Mouse (Mus musculus) embryonic facial prominence, embryonic 12.5 days (tissue): ENCODE data around the gene Clcf1. TPM values are rescaled to one million over a fixed set of nuclear protein-coding genes. Genes with fewer than 3 reads are reported as not detected.
A peak's percentile ranks its signal among the peaks of the same experiment; 100 is the strongest.

Experiments used
- ATAC-seq: fragments of 200-750 bp; cut with Nextera tagmentation; 2 replicates; pipeline ENCODE4 v1.8.0; 2017; ENCODE audit not compliant: insufficient number of reproducible peaks, insufficient read depth, low FRiP score, low TSS enrichment
- H3K27ac ChIP-seq: fragments of 300-500 bp; sonication (generic); 2 replicates; pipeline ENCODE4 v1.5.1; 2016; ENCODE audit warnings: mild to moderate bottlenecking
- H3K27me3 ChIP-seq: fragments of 300-500 bp; sonication (generic); 2 replicates; pipeline ENCODE4 v1.6.1; 2016; ENCODE audit warnings: mild to moderate bottlenecking, moderate library complexity
- H3K36me3 ChIP-seq: fragments of 300-500 bp; sonication (generic); 2 replicates; pipeline ENCODE4 v1.6.1; 2016; ENCODE audit warnings: mild to moderate bottlenecking
- H3K4me1 ChIP-seq: fragments of 300-500 bp; sonication (generic); 2 replicates; pipeline ENCODE4 v1.6.1; 2016
- H3K4me2 ChIP-seq: fragments of 300-500 bp; sonication (generic); replicated peaks from 2 replicates; pipeline ENCODE4 v1.6.1; 2016; ENCODE audit warnings: mild to moderate bottlenecking, moderate library complexity
- H3K4me3 ChIP-seq: fragments of 300-500 bp; sonication (generic); 2 replicates; pipeline ENCODE4 v1.5.1; 2016; ENCODE audit warnings: mild to moderate bottlenecking
- H3K9ac ChIP-seq: fragments of 300-500 bp; sonication (generic); 2 replicates; pipeline ENCODE4 v1.6.1; 2016; ENCODE audit warnings: mild to moderate bottlenecking, moderate library complexity
- H3K9me3 ChIP-seq: fragments of 300-500 bp; sonication (generic); 2 replicates; pipeline ENCODE4 v1.6.1; 2016; ENCODE audit warnings: mild to moderate bottlenecking, moderate library complexity
- WGBS: fragments of 180-500 bp; shearing (Covaris S2); methylation state at CpG from one replicate; pipeline ENCODE4 v1.1.7; 2016; 5-methylcytosine and 5-hydroxymethylcytosine counted together
- polyA plus RNA-seq: library from polyadenylated mRNA; unstranded; fragments of >200 nt; fragmentation: Nextera tagmentation; extraction: Ambion mirVana; gene quantifications from 2 replicates; pipeline ENCODE4 v1.2.1, GENCODE M21; 2016

The Clcf1 gene
- polyA plus RNA-seq, 1 experiment from 2014 or later: 8.5 TPM

DNA sequence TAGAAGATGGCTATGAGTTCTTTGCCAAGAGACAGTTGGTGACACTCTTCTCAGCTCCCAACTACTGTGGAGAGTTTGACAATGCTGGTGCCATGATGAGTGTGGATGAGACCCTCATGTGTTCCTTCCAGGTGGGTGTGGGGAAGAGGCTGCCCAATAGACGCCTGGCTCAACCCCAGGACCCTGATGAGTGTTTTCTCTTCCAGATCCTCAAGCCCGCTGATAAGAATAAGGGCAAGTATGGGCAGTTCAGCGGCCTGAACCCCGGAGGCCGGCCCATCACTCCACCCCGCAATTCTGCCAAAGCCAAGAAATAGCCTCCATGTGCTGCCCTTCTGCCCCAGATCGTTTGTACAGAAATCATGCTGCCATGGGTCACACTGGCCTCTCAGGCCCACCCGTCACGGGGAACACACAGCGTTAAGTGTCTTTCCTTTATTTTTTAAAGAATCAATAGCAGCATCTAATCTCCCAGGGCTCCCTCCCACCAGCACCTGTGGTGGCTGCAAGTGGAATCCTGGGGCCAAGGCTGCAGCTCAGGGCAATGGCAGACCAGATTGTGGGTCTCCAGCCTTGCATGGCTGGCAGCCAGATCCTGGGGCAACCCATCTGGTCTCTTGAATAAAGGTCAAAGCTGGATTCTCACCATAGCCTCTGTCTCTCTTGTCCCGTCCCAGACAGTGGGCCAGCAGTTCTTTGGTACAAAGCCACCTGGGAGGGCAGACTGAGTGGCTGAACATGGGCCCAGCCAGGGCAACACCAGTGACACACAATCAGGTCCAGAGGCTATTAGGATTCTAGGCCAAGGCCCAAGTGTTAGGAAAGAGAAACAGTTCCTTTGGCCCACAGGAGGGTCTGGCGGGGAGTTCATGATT lies 19.0 kb upstream of the Clcf1 start:
- no peaks in the 10 kb centered on the region for H3K9me3 ChIP-seq
- peaks cover 26% of the 10 kb centered on the region for H3K4me1 ChIP-seq
- no peaks in the 10 kb centered on the region for H3K27me3 ChIP-seq
- no peak overlapping the region for H3K4me2 ChIP-seq
- H3K36me3 ChIP-seq: peaks cover 56% of the 10 kb centered on the region
- ATAC-seq: no peak
- 82% methylated on average over 12 of the region's 12 CpGs for WGBS
- no peak overlapping the region for H3K27ac ChIP-seq
- H3K4me3 ChIP-seq: no peak overlapping the region
- H3K9ac ChIP-seq: no peak overlapping the region

- Histone ChIP-seq H3K36me3 (peaks cover 61% of the 10 kb centered on the region), H3K4me1 (peaks cover 36% of the 10 kb centered on the region), H3K9me3 (no peaks in the 10 kb centered on the region), H3K4me3 (no peak overlapping the region), H3K4me2 (no peak overlapping the region), H3K9ac (no peak overlapping the region), H3K27ac (peak overlapping the region; percentile 12; the same call in 1 of the 2 replicates), H3K27me3 (no peaks in the 10 kb centered on the region)
- 60% methylated on average over 2 of the region's 2 CpGs for WGBS
- ATAC-seq: no peak
Observed at GRCm38 (mm10) chr19:4196048-4196447, 18.0 kb upstream of the Clcf1 start.

DNA sequence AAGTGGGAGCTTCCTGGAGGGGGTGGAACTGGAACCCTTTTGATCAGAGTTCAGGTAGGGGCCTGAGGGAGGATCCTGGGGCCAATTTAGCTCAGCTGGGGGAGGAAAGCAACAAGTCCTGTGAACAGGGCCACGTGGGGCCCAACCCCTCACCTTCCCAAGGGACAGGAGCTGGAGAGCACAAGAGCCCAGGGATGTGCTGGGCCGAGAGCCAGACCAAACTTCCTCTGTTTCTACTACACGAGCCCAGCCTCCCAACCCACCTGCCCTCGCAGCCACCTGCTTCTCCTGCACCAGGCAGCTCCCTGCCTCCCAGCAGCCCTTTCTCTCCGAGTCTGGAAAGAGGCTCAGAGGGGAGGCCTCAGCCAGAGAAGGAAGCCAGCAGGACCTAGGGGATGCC lies 17.5 kb upstream of the Clcf1 start:
- Histone ChIP-seq H3K27me3 (no peaks in the 10 kb centered on the region), H3K36me3 (peaks cover 61% of the 10 kb centered on the region), H3K4me3 (no peak overlapping the region), H3K9me3 (no peaks in the 10 kb centered on the region), H3K27ac (peak overlapping the region; percentile 12; the same call in 1 of the 2 replicates), H3K4me2 (no peak overlapping the region), H3K9ac (no peak overlapping the region), H3K4me1 (peaks cover 36% of the 10 kb centered on the region)
- WGBS: 25% methylated on average over 5 of the region's 5 CpGs
- ATAC-seq: no peak

GRCm38 (mm10) chr19:4197180-4197579 lies 16.9 kb upstream of the Clcf1 start:
- WGBS: 76% methylated on average over 3 of the region's 3 CpGs
- Histone ChIP-seq H3K27ac (no peak overlapping the region), H3K4me1 (peaks cover 38% of the 10 kb centered on the region), H3K9me3 (no peaks in the 10 kb centered on the region), H3K36me3 (peaks cover 61% of the 10 kb centered on the region), H3K27me3 (no peaks in the 10 kb centered on the region), H3K4me3 (no peak overlapping the region), H3K9ac (no peak overlapping the region), H3K4me2 (no peak overlapping the region)
- no peak for ATAC-seq

- ATAC-seq: peak; percentile 75
- Histone ChIP-seq H3K27ac (peak within 1 kb of the TSS; percentile 58), H3K36me3 (peaks cover 26% of the 10 kb centered on the region), H3K9me3 (no peaks in the 10 kb centered on the region), H3K4me1 (peaks cover 27% of the 10 kb centered on the region), H3K4me2 (peak within 1 kb of the TSS; percentile 72), H3K27me3 (peaks cover 2% of the 10 kb centered on the region; the same call in 1 of the 2 replicates), H3K4me3 (peak within 1 kb of the TSS; percentile 70), H3K9ac (peak within 1 kb of the TSS; percentile 76)
- under 1% methylated on average over 34 of the region's 34 CpGs for WGBS
Observed at GRCm38 (mm10) chr19:4201291-4201909, 12.6 kb upstream of the Clcf1 start, which contains the start of gene Rad9a. Rad9a (minus strand) TSS chr19:4201662.

DNA sequence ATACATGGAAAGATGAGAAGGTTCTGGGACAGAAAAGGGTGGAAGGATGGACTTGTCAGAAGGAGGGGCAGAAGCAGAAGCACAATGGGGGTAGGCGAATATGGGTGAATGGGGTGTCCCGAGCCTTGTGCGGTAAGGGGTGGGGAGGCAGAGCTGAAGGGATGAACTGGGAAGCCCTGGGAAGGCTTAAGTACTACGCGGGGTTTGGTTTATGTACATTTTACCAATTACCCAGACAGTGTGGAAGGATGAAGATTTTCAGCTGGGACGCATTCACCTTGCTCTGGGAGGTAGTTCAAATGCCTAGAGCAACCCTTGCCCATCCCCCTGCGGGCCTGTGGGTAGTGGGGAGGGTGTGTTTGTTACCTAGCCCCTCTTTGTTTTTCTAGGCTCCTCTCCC lies 11.9 kb upstream of the Clcf1 start:
- Histone ChIP-seq H3K27ac (no peak overlapping the region), H3K4me3 (peak overlapping the region; percentile 70), H3K4me1 (peaks cover 22% of the 10 kb centered on the region), H3K36me3 (peaks cover 19% of the 10 kb centered on the region; the same call in 1 of the 2 replicates), H3K4me2 (peak overlapping the region; percentile 72), H3K9ac (peak overlapping the region; percentile 47), H3K9me3 (no peaks in the 10 kb centered on the region), H3K27me3 (peaks cover 2% of the 10 kb centered on the region; the same call in 1 of the 2 replicates)
- WGBS: 28% methylated on average over 7 of the region's 7 CpGs
- ATAC-seq: no peak

GRCm38 (mm10) chr19:4203148-4203547 lies 10.9 kb upstream of the Clcf1 start:
- 63% methylated on average over 3 of the region's 3 CpGs for WGBS
- H3K4me2 ChIP-seq: no peak overlapping the region
- H3K27me3 ChIP-seq: peaks cover 2% of the 10 kb centered on the region; the same call in 1 of the 2 replicates
- H3K27ac ChIP-seq: no peak overlapping the region
- H3K36me3 ChIP-seq: peaks cover 11% of the 10 kb centered on the region; the same call in 1 of the 2 replicates
- peaks cover 22% of the 10 kb centered on the region for H3K4me1 ChIP-seq
- no peaks in the 10 kb centered on the region for H3K9me3 ChIP-seq
- H3K9ac ChIP-seq: no peak overlapping the region
- ATAC-seq: no peak
- no peak overlapping the region for H3K4me3 ChIP-seq

DNA sequence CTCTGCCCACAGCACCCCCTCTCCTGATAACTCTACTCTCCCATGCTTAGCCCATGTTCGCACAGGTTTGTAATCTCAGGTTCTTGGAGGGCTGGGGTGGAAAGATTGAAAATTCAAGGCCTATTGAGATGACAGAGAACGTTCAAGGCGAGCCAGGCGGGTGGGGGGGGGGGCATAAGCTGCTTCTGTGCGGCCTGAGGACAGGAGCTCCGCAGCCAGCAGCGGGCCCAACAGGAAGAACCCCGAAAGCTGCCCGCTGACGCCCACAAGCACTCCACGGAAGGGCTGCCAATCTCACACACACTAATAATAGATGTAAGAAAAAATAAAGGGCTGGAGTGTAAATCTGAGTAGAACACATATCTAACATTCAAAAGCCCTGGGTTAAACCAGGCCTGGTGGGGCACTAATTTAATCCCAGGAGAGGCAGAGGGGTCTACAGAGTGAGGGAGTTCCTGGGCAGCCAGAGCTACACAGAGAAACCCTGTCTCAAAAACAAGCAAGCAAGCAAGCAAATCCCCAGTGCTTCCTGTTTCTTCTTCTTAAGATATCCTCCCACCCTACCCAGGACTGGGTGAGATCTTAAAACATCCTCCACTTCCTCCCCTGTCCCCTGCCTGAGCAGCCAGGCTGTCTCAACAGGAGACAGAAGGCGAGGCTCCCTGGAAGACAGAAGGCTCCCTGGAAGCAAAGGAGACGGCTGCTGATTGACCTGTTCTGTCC lies 10.3 kb upstream of the Clcf1 start:
- Histone ChIP-seq H3K27ac (no peak overlapping the region), H3K9me3 (no peaks in the 10 kb centered on the region), H3K27me3 (peaks cover 2% of the 10 kb centered on the region), H3K36me3 (peaks cover 11% of the 10 kb centered on the region; the same call in 1 of the 2 replicates), H3K4me1 (peaks cover 22% of the 10 kb centered on the region), H3K9ac (no peak overlapping the region), H3K4me3 (no peak overlapping the region), H3K4me2 (no peak overlapping the region)
- WGBS: 60% methylated on average over 13 of the region's 13 CpGs
- no peak for ATAC-seq

DNA sequence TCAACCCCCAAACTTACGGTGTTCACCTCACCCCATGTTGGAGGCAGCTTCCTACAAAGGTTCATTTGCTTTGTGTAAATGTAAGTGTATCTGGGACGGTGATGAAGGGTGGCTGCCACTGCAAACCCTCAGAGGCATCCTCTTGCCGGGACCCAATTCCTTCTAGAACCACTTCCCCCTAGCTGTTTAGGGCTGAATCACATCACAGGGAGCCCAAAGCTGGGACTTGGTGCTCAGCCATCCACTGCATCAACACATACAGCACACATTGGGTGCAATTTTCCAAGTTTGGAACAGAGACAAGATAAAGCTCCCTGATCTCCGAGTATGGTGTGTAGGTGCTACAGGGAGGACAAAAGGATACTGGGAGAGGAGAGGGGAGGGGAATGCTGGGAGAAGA lies 9.1 kb upstream of the Clcf1 start:
- H3K36me3 ChIP-seq: peaks cover 6% of the 10 kb centered on the region; the same call in 1 of the 2 replicates
- WGBS: 62% methylated on average over 4 of the region's 4 CpGs
- peaks cover 21% of the 10 kb centered on the region for H3K4me1 ChIP-seq
- no peak overlapping the region for H3K9ac ChIP-seq
- no peak overlapping the region for H3K4me2 ChIP-seq
- ATAC-seq: no peak
- H3K9me3 ChIP-seq: no peaks in the 10 kb centered on the region
- no peak overlapping the region for H3K27ac ChIP-seq
- H3K27me3 ChIP-seq: peaks cover 2% of the 10 kb centered on the region
- no peak overlapping the region for H3K4me3 ChIP-seq

DNA sequence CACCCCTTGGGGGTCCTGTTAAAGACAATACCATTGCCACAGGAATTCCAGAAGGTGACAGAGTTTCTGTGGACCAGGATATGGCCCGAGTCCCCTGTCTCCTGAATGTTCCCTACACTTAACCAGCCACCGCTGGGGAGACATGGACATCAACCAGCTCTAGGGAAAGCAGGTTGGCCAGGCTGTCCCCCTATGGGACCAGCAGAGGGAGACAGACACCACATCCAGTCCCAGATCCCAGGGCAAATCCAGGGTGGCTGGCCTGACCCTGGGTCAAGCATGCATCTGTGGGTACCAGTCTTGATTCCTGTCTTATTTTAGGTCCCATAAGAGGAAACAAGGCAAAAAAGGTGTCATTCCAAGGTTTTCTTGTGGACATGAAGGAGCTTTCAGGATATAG lies 7.1 kb upstream of the Clcf1 start:
- no peak for ATAC-seq
- Histone ChIP-seq H3K4me2 (no peak overlapping the region), H3K9ac (peak overlapping the region; percentile 24; the same call in 1 of the 2 replicates), H3K36me3 (no peaks in the 10 kb centered on the region), H3K4me3 (no peak overlapping the region), H3K4me1 (peaks cover 15% of the 10 kb centered on the region), H3K27ac (no peak overlapping the region), H3K27me3 (peaks cover 2% of the 10 kb centered on the region), H3K9me3 (no peaks in the 10 kb centered on the region)
- WGBS: 5% methylated on average over 2 of the region's 2 CpGs

- no peaks in the 10 kb centered on the region for H3K36me3 ChIP-seq
- H3K4me3 ChIP-seq: no peak overlapping the region
- peaks cover 2% of the 10 kb centered on the region for H3K27me3 ChIP-seq
- no peak overlapping the region for H3K27ac ChIP-seq
- WGBS: 79% methylated on average over 5 of the region's 5 CpGs
- H3K9me3 ChIP-seq: no peaks in the 10 kb centered on the region
- H3K4me2 ChIP-seq: no peak overlapping the region
- ATAC-seq: no peak
- peaks cover 25% of the 10 kb centered on the region for H3K4me1 ChIP-seq
- H3K9ac ChIP-seq: no peak overlapping the region
Observed at GRCm38 (mm10) chr19:4208563-4208962, 5.5 kb upstream of the Clcf1 start.
